In the genomic region with DNA sequence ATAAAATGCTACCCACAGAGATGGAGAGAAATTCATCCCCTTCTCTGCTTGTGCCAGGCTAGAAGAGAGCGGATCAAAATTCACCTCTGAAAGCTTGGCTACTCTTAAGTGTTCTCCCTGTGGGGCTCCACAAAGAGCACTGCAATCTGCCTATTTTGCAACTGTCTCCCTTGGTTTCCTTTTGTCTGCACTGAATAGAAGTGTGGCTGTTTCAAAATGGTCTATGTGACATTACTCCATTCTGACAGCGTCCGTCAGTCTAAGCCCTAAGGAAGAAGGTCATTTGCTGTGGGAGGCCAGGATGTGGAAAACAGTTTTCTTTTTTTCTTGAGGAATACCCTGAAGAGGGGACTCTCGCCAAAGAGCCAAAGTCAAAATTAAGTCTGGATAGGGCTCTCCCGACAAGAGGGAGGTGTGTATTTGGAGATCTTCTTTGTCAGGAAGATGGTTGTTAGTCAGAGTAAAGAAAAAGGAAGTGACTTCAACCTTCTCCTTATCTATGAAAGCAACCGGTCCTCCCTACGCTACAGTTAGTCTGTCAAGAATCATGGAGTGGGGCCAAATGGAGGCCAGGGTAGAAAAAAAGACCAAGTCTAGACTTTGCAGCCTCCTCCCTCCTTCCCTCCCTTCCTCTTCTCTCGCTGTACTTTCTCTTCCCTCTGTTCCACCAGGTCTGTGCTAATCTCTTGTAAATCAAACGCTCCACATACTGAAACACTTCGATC, we compare ENCODE assay signal across 13 mouse cellular contexts.
DNase-seq lines count a peak whose midpoint lies in the region; ATAC-seq lines count a peak whose summit lies in the region.
"Had no signal": no experiment of that assay in that cellular context is flagged by ENCODE, and none has a peak within 500 bp of the region (broad histone marks: within the 10 kb centered on the region; RNA-seq: fewer than 3 reads in every experiment).

No protein-coding gene starts in this region.

- H3K4me2 ChIP-seq in liver, embryonic 13.5 days: 0 out of 2 replicates have a peak overlapping the region, but pooled peaks have one; percentile 14
- H3K4me2 ChIP-seq: forebrain, embryonic 13.5 days; hindbrain, embryonic 12.5 days had no signal

- H3K9ac ChIP-seq in liver, embryonic 13.5 days: no peak overlapping the region
- H3K9ac ChIP-seq: forebrain, embryonic 13.5 days; hindbrain, embryonic 12.5 days had no signal

- H3K36me3 ChIP-seq in heart, embryonic 10.5 days: no peaks in the 10 kb centered on the region
- no peaks in the 10 kb centered on the region for H3K36me3 ChIP-seq in liver, embryonic 13.5 days
- H3K36me3 ChIP-seq: hindbrain, embryonic 12.5 days had no signal

- DNase-seq in heart, embryonic 10.5 days (ENCODE audit: low spot score): no peak
- no peak for DNase-seq in heart, postnatal 25 days (ENCODE audit: low spot score)
- DNase-seq in retina, postnatal 1 day: peak; percentile 35
- no peak for DNase-seq in retina, embryonic 14.5 days (ENCODE audit: low spot score)
- no peak for DNase-seq in liver, embryonic 13.5 days
- DNase-seq in left cerebral cortex, postnatal 25 days (ENCODE audit: low spot score in 2 of 2): no peak
- no peak for DNase-seq in right cerebral cortex, postnatal 10 days (ENCODE audit: low spot score in 2 of 2)
- DNase-seq in urinary bladder, postnatal 14 days (ENCODE audit: low spot score): no peak
- DNase-seq: cerebellum, postnatal 36 days; gastrocnemius, postnatal 10 days had no signal

- H3K27me3 ChIP-seq in heart, embryonic 10.5 days (ENCODE audit: insufficient read depth, poor library complexity, severe bottlenecking): no peaks in the 10 kb centered on the region
- no peaks in the 10 kb centered on the region for H3K27me3 ChIP-seq in liver, embryonic 13.5 days
- H3K27me3 ChIP-seq: forebrain, embryonic 13.5 days; hindbrain, embryonic 12.5 days had no signal

- H3K27ac ChIP-seq in heart, embryonic 10.5 days: peak overlapping the region; percentile 32; the same call in 1 of the 2 replicates
- 0 out of 2 replicates have a peak overlapping the region, but pooled peaks have one; percentile 13 for H3K27ac ChIP-seq in liver, embryonic 13.5 days
- H3K27ac ChIP-seq: forebrain, embryonic 13.5 days; hindbrain, embryonic 12.5 days had no signal

- intact Hi-C loops in heart, postnatal 25 days (cut with DNase I): no loop called here
- intact Hi-C loops in left cerebral cortex, postnatal 25 days (cut with DNase I): no loop called here

- no peaks in the 10 kb centered on the region for H3K9me3 ChIP-seq in heart, embryonic 10.5 days
- no peaks in the 10 kb centered on the region for H3K9me3 ChIP-seq in liver, embryonic 13.5 days (replicated peaks)
- H3K9me3 ChIP-seq: forebrain, embryonic 13.5 days; hindbrain, embryonic 12.5 days had no signal

- H3K4me1 ChIP-seq in heart, embryonic 10.5 days: peaks cover 32% of the 10 kb centered on the region
- H3K4me1 ChIP-seq in liver, embryonic 13.5 days (replicated peaks): peaks cover 16% of the 10 kb centered on the region
- H3K4me1 ChIP-seq: hindbrain, embryonic 12.5 days had no signal

- 56% methylated on average over 10 of the region's 10 CpGs for WGBS in heart, embryonic 10.5 days
- WGBS in liver, embryonic 13.5 days (ENCODE audit: insufficient replicate concordance): 22% methylated on average over 10 of the region's 10 CpGs

- ATAC-seq in liver, embryonic 13.5 days (ENCODE audit: low read depth): peak; percentile 62
- ATAC-seq: forebrain, embryonic 13.5 days; intestine, embryonic 16.5 days had no signal

- H3K4me3 ChIP-seq in heart, embryonic 10.5 days: no peak overlapping the region
- H3K4me3 ChIP-seq in liver, embryonic 13.5 days (replicated peaks): no peak overlapping the region
- H3K4me3 ChIP-seq: forebrain, embryonic 13.5 days; hindbrain, embryonic 12.5 days had no signal
